Mouse (Mus musculus) CD4-positive naive resting alpha-beta T cell, adult 57 days (primary cell): Measurements from ENCODE around the gene Cebpg. TPM values are rescaled to one million over a fixed set of nuclear protein-coding genes. Genes with fewer than 3 reads are reported as not detected.

Experiments
- total RNA-seq: library from RNA; stranded (reverse); gene quantifications from one replicate; pipeline ENCODE4 v1.2.4, GENCODE M21; 2023

Cebpg gene
- total RNA-seq = 36.7 TPM

GRCm38 (mm10) chr7:35056436-35056864, at the start of gene Cebpg:
Gene Cebpg (minus strand): TSS chr7:35056573.

Other genes with a start within 250 kb of the Cebpg start
- not detected for gene Chst8, start 243.9 kb downstream of the Cebpg start, total RNA-seq
- gene Pepd, start 144.2 kb downstream of the Cebpg start, total RNA-seq = 29.2 TPM
- 1.9 TPM for gene Cebpa, start 62.7 kb upstream of the Cebpg start, total RNA-seq
- gene Slc7a10, start 129.8 kb upstream of the Cebpg start, total RNA-seq = not detected
- gene Lrp3, start 158.9 kb upstream of the Cebpg start, total RNA-seq = 0.15 TPM